Mouse (Mus musculus) effector memory CD4-positive, alpha-beta T cell, adult 7 months (primary cell): ENCODE results near the gene Bco2. TPM values are rescaled to one million over a fixed set of nuclear protein-coding genes. Genes with fewer than 3 reads are reported as not detected.

ENCODE experiments used
- polyA plus RNA-seq: library from polyadenylated mRNA; unstranded; fragments of 100-300 nt; shearing (Covaris generic); gene quantifications from one replicate; pipeline ENCODE4 v1.2.1, GENCODE M21; 2017

The Bco2 gene
- polyA plus RNA-seq = 0.18 TPM

DNA sequence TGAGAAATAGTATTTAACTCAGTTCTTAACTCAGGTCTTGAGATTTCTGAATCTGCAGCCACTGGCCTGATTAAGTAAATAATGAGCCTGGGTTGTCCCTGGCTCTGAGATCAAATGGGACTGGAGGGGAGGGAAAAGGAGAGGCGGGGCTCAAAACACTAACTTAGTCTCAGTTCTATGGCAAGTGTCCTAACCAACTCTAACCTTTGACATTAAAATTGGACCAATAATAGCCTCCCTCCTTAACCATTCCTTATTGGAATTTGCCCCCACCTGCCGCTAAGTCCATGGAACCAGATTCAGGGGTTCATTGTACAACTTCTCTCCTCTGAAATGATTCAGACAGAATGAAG is at the start of gene Bco2:
Gene Bco2, minus strand, starts transcription at position 88 of the 353 bp plus-strand sequence.

DNA sequence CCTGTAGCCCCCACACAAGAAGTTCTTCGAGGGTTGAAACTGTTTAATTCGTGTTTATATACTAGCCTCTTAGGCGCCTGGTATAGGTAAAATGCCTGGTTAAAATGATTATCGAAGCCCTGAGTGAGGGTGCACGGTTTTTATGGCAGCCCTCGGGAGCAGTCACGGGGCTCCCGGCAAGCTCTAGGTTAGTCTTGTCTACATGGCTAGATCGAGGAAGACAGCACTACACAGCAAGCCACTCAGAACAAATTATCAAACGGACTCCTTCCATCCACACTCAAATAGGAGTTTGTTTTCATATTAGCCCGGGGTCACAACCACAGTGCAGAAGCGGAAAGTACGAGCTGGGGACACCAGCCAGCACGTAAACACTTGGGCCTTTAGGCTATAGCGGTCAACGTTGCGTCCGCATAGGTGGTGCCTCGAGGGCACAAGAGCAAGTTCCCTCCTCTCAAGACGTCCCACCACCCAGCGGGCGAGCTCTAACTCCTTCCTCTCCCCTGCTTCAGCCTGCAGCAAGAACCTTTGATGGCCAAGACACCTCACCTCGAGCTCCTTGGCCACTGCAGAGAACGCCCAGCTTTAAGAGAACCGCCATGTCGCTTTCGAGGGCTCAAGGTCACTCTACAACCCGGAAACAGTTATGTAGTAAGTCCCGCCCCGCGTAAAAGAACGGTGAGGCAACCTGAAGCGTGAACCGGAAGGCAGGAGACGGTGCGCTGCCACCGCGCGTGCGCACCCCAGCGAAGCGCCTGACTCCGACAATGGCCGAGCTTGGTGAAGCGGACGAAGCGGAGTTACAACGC is 48.4 kb upstream of the Bco2 start, which contains the start of the genes Sdhd and Timm8b:
Gene Sdhd, minus strand, starts transcription at position 624 of the 809 bp plus-strand sequence.
Gene Timm8b, plus strand, starts transcription at position 722 of the 809 bp plus-strand sequence.

DNA sequence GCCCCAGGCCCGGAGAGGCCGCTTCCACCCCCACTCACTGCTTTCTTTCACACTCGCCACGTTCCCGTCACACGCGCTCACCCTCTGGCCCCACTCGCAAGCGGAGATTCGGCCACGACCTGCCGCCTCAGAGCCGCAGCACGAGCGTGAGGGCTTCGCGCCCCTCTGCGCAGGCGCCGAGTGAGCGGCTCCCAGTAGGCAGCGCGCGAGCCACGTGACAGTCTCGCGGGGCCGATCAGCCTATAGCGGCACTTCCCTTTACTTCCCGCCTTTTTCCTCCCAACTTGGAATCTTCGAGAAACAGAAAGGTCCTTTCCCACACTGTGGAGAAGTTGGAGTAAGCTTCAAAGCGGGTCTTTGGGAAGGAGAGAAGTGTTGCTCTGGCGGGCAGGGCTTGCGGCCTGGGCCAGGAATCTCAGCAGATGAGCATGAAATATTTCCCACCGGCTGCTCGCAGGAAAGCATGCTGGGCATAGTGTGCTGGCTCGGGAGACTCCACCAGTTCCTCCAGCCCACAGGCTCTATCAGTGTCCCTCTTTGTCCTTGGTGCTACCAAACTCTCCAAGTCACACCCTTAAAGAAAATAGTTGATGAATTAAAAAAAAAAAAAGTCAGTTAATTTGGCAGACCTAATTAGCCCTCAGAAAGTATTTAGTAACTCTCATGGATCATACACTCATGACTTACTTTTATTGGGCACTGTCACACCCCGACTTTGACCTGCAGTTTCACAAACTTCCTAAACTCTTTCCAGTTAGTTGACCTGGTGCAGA is 6.3 kb upstream of the Bco2 start, which contains the start of gene Tex12:
Gene Tex12, minus strand, starts transcription at position 181 of the 773 bp plus-strand sequence.

DNA sequence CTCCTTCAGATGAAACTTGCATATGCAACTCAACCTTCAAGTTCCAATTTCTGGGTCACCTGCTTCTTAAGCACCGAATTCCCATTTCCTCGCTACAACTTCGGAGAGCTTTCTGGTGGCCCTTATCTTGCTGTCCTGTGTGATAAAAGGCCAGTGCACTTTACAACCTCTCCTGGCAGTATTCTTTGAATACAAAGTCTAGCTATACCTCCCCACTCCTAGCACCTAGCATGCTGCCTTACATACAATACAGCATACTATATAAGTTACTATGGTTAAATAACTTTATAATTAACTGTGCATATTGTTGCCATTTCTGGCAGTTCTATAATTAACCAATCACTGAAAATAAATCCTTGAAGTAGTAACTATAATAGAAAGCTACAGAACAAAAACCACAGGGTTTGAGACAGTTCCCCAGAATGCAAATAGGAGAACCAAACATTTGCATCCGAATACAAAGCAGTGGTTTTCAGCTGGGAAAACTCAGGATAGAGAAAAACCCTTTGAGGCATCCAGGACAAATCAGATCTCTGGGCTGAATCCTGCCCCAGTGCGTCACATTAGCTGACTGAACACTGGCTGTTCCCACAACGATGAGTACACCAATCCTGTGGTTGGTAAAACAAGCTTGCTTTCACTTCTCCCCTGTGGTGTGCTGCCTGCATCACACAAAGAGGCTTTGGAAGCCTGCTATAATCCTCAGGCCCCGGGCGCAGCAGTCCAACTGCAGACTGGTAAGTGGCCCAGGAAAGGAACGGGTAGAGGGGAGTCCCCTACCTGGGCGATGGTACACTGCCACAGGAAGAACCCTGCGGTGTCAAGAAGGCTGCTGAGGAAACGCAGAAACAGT is 514 bp downstream of the Bco2 start, which contains the start of gene Il18:
Gene Il18, plus strand, starts transcription at position 587 of the 853 bp plus-strand sequence.

DNA sequence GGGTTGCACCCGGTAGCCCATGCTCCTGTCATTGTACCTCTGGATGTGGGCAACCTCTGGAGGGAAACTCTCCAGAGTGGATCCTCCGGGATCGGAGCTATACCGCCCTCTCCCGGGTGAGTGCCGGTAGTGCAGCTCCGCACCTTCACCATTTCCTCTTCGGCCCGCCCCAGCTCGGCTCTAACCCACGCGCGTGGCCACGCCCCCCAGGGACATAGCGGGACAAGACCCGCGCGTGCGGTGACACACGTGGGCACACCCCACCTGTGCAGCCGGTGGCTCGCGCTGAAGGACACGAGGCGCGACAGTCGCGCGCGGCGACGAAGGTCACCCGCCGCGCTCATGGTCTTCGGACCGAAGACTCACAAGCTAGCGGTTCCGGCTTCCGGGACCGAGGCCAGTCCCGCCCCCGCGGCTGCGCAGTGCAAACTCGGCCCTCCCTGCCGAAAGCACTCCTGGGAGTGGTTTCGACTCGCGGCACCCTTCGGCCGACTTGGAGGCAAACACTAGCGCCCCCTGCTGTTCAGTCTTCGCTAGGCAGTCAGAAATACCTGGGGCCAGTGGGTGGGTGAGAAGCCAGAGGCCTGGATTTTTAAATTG is 26.6 kb downstream of the Bco2 start, which contains the start of gene Pts:
Gene Pts, minus strand, starts transcription at position 432 of the 600 bp plus-strand sequence.

DNA sequence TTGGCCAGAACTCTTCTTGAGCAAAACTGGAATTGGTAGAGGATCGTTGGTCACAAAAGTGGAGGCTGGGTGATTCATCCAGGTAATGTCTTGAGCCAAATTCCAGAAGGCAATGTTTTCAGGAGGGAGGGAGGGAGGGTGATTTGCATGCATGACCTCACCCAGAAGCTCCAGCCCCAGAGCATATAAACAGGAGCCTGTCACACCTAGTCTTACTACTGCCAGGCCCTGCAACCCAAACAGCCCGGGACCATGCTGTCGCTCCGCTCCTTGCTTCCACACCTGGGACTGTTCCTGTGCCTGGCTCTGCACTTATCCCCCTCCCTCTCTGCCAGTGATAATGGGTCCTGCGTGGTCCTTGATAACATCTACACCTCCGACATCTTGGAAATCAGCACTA is 60.7 kb downstream of the Bco2 start, which contains the start of gene Plet1:
Gene Plet1, plus strand, starts transcription at position 215 of the 400 bp plus-strand sequence.

Other genes with a start within 250 kb of the Bco2 start
- gene Rpl10-ps3, start 210.2 kb downstream of the Bco2 start, polyA plus RNA-seq = 665 TPM
- not detected for gene Plet1, start 60.7 kb downstream of the Bco2 start, polyA plus RNA-seq
- gene Pts, start 26.5 kb downstream of the Bco2 start, polyA plus RNA-seq = 42.5 TPM
- gene Il18, start 354 bp downstream of the Bco2 start, polyA plus RNA-seq = 3.3 TPM
- not detected for gene Tex12, start 6.1 kb upstream of the Bco2 start, polyA plus RNA-seq
- gene Sdhd, start 48.6 kb upstream of the Bco2 start, polyA plus RNA-seq = 101 TPM
- gene Timm8b, start 48.7 kb upstream of the Bco2 start, polyA plus RNA-seq = 61.0 TPM
- gene Pih1d2, start 62.1 kb upstream of the Bco2 start, polyA plus RNA-seq = 2.7 TPM
- gene Nkapd1, start 62.3 kb upstream of the Bco2 start, polyA plus RNA-seq = 27.3 TPM
- gene Dlat, start 104.6 kb upstream of the Bco2 start, polyA plus RNA-seq = 33.5 TPM
- not detected for gene Dixdc1, start 184.3 kb upstream of the Bco2 start, polyA plus RNA-seq
- not detected for gene 2310030G06Rik, start 191.4 kb upstream of the Bco2 start, polyA plus RNA-seq
- not detected for gene Cryab, start 196.1 kb upstream of the Bco2 start, polyA plus RNA-seq
- not detected for gene Hspb2, start 197.2 kb upstream of the Bco2 start, polyA plus RNA-seq
- 6.9 TPM for gene Fdxacb1, start 213.1 kb upstream of the Bco2 start, polyA plus RNA-seq
- gene Alg9, start 219.8 kb upstream of the Bco2 start, polyA plus RNA-seq = 22.8 TPM
- 8.7 TPM for gene 1110032A03Rik, start 220.3 kb upstream of the Bco2 start, polyA plus RNA-seq